Mouse (Mus musculus): ENCODE results near the gene Gm1604a. TPM values are rescaled to one million over a fixed set of nuclear protein-coding genes. Genes with fewer than 3 reads are reported as not detected.
"Not testable (repeated sequence)": the region's sequence is repeated elsewhere in the genome, so short reads cannot be mapped to it uniquely, and the experiment has no call there.

The Gm1604a gene
- not detected for polyA plus RNA-seq (2012; fragmentation: generic; extraction: Trizol)

DNA sequence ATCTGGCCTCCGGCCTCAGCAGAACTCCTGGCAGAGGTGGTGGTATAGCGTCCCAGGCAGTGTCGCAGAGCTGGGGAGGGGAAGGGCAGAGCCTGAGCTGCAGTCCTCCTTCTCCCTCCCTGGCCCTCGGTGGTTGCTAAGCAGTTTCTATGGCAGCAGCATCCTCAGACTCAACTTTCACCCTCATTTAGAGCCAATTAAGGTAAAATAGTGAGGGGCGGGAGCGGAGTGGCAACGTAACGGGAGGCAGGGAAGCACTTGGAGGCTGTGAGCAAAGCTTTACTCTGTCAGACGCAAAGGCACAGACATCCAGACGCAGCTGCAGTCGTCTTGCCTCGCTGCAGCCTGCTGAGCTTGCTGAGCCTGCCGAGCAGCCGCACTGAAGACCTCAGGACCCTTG is at the start of gene Gm1604a:
Gene Gm1604a, plus strand, starts transcription at position 312 of the 400 bp plus-strand sequence.
- not testable (repeated sequence) for H3K79me2 ChIP-seq (ENCODE audit: control insufficient read depth, insufficient read depth); H3K4me3 ChIP-seq; H3K27me3 ChIP-seq (ENCODE audit: control insufficient read depth, insufficient read depth, insufficient read length); H3ac ChIP-seq (ENCODE audit: control insufficient read depth, insufficient read length); H3K36me3 ChIP-seq (ENCODE audit: control insufficient read depth, insufficient read depth); H3K4me2 ChIP-seq (ENCODE audit: low read depth)

DNA sequence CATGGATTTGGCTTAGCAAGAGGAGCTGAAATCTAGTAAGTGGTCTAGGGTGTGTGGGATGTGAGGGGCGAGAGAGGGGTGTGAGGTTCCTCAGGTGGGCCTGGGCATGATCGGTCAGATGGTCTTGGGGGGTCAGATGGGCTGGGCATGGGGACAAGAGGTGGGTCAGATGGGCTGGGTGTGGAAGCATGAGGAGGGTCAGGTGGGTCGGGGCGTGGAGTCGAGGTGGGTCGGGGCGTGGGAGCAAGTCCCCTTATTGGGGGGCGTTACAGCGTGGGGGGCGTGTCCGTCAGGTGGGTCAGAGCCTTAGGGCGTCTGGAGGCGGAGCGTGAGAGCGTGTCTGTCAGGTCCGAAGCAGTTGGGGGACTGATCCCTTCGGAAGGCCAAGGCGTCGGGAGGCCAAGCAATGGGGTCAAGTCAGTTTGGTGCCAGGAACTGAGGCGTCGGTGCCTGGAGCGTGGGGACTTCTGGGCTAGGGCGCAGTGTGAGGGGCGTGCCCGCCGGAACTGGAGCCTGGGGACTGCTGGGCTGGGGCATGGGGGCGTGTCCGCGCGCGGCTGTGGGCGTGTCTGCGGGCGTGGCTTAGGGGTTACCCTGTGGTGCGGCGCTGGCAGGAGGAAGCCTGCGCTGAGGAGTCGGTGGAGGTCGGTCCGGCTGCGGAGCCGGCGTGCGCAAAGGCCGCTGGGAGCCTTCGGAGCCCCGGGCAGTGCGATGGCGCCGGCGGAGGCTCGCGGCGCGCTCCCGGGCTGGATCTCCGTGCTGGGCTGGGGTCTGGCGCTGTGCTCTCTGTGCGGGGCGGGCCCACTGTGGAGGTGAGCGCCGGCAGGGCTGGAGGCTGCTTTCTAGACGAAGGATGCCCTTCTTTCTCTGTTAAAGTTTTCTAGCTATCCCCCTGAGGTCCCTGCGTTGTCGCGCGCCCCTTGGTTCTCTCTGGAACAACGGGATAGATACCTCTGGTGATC is 46.8 kb upstream of the Gm1604a start, which contains the start of gene Gm49721:
Gene Gm49721, plus strand, starts transcription at position 618 of the 962 bp plus-strand sequence.
- H3K36me3 ChIP-seq (ENCODE audit: control insufficient read depth, insufficient read depth); H3K27me3 ChIP-seq (ENCODE audit: control insufficient read depth, insufficient read depth, insufficient read length); H3K79me2 ChIP-seq (ENCODE audit: control insufficient read depth, insufficient read depth); H3K4me2 ChIP-seq (ENCODE audit: low read depth); H3ac ChIP-seq (ENCODE audit: control insufficient read depth, insufficient read length): not testable (repeated sequence)
- H3K4me3 ChIP-seq = peak within 1 kb of the TSS; percentile 20

- H3K4me3 ChIP-seq = peak overlapping the region; percentile 20
- not testable (repeated sequence) for H3ac ChIP-seq (ENCODE audit: control insufficient read depth, insufficient read length); H3K4me2 ChIP-seq (ENCODE audit: low read depth); H3K79me2 ChIP-seq (ENCODE audit: control insufficient read depth, insufficient read depth); H3K36me3 ChIP-seq (ENCODE audit: control insufficient read depth, insufficient read depth); H3K27me3 ChIP-seq (ENCODE audit: control insufficient read depth, insufficient read depth, insufficient read length)
Observed at GRCm38 (mm10) chr17:6979380-6979779, 46.0 kb upstream of the Gm1604a start.

- Histone ChIP-seq H3K4me3 (peak overlapping the region; percentile 20), H3K4me2 (ENCODE audit: low read depth) (peak overlapping the region; percentile 20)
- H3K27me3 ChIP-seq (ENCODE audit: control insufficient read depth, insufficient read depth, insufficient read length); H3K79me2 ChIP-seq (ENCODE audit: control insufficient read depth, insufficient read depth); H3ac ChIP-seq (ENCODE audit: control insufficient read depth, insufficient read length); H3K36me3 ChIP-seq (ENCODE audit: control insufficient read depth, insufficient read depth): not testable (repeated sequence)
Observed at GRCm38 (mm10) chr17:6980144-6980543, 45.2 kb upstream of the Gm1604a start.

DNA sequence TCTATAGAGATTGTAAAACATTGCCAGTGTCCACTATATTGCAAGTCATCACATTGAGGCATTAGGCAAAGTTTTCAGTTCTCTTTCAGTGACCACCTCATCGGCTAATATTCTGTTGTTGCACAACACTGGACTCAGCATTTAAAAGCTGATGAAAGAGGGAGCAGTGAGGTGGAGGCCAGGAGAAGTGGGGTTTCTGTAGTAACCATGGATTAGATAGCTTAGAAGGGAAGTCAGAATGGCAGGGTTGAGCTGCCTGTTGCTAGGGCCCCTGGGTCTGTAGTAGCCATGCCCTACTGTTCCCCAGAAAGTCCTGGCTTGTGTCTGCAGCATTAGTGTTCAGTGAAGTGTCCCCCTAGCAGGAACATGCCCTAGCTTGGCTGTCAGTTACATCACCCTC is 39.2 kb upstream of the Gm1604a start:
- H3K4me3 ChIP-seq; H3K27me3 ChIP-seq (ENCODE audit: control insufficient read depth, insufficient read depth, insufficient read length); H3K36me3 ChIP-seq (ENCODE audit: control insufficient read depth, insufficient read depth); H3K79me2 ChIP-seq (ENCODE audit: control insufficient read depth, insufficient read depth); H3ac ChIP-seq (ENCODE audit: control insufficient read depth, insufficient read length); H3K4me2 ChIP-seq (ENCODE audit: low read depth): not testable (repeated sequence)

- not testable (repeated sequence) for H3K36me3 ChIP-seq (ENCODE audit: control insufficient read depth, insufficient read depth); H3K4me2 ChIP-seq (ENCODE audit: low read depth); H3ac ChIP-seq (ENCODE audit: control insufficient read depth, insufficient read length); H3K79me2 ChIP-seq (ENCODE audit: control insufficient read depth, insufficient read depth); H3K27me3 ChIP-seq (ENCODE audit: control insufficient read depth, insufficient read depth, insufficient read length); H3K4me3 ChIP-seq
Observed at GRCm38 (mm10) chr17:6995504-6995903, 29.9 kb upstream of the Gm1604a start.

- not testable (repeated sequence) for H3ac ChIP-seq (ENCODE audit: control insufficient read depth, insufficient read length); H3K4me2 ChIP-seq (ENCODE audit: low read depth); H3K4me3 ChIP-seq; H3K79me2 ChIP-seq (ENCODE audit: control insufficient read depth, insufficient read depth); H3K36me3 ChIP-seq (ENCODE audit: control insufficient read depth, insufficient read depth); H3K27me3 ChIP-seq (ENCODE audit: control insufficient read depth, insufficient read depth, insufficient read length)
Observed at GRCm38 (mm10) chr17:6996826-6997225, 28.5 kb upstream of the Gm1604a start.

- H3K36me3 ChIP-seq (ENCODE audit: control insufficient read depth, insufficient read depth); H3K79me2 ChIP-seq (ENCODE audit: control insufficient read depth, insufficient read depth); H3K27me3 ChIP-seq (ENCODE audit: control insufficient read depth, insufficient read depth, insufficient read length); H3K4me2 ChIP-seq (ENCODE audit: low read depth); H3K4me3 ChIP-seq; H3ac ChIP-seq (ENCODE audit: control insufficient read depth, insufficient read length): not testable (repeated sequence)
Observed at GRCm38 (mm10) chr17:6997778-6998490, 27.4 kb upstream of the Gm1604a start.

GRCm38 (mm10) chr17:7001790-7002585 is 23.4 kb upstream of the Gm1604a start:
- H3K4me2 ChIP-seq (ENCODE audit: low read depth); H3K79me2 ChIP-seq (ENCODE audit: control insufficient read depth, insufficient read depth); H3K27me3 ChIP-seq (ENCODE audit: control insufficient read depth, insufficient read depth, insufficient read length); H3ac ChIP-seq (ENCODE audit: control insufficient read depth, insufficient read length); H3K4me3 ChIP-seq; H3K36me3 ChIP-seq (ENCODE audit: control insufficient read depth, insufficient read depth): not testable (repeated sequence)

- H3K79me2 ChIP-seq (ENCODE audit: control insufficient read depth, insufficient read depth); H3K4me2 ChIP-seq (ENCODE audit: low read depth); H3K27me3 ChIP-seq (ENCODE audit: control insufficient read depth, insufficient read depth, insufficient read length): not testable (repeated sequence)
Observed at GRCm38 (mm10) chr17:7003392-7003791, 22.0 kb upstream of the Gm1604a start.

GRCm38 (mm10) chr17:7005646-7006045 is 19.7 kb upstream of the Gm1604a start:
- not testable (repeated sequence) for H3K27me3 ChIP-seq (ENCODE audit: control insufficient read depth, insufficient read depth, insufficient read length); H3K36me3 ChIP-seq (ENCODE audit: control insufficient read depth, insufficient read depth); H3K79me2 ChIP-seq (ENCODE audit: control insufficient read depth, insufficient read depth); H3ac ChIP-seq (ENCODE audit: control insufficient read depth, insufficient read length); H3K4me2 ChIP-seq (ENCODE audit: low read depth); H3K4me3 ChIP-seq

More at GRCm38 (mm10) chr17:7003392-7003791, 22.0 kb upstream of the Gm1604a start:
- H3K36me3 ChIP-seq (ENCODE audit: control insufficient read depth, insufficient read depth); H3ac ChIP-seq (ENCODE audit: control insufficient read depth, insufficient read length); H3K4me3 ChIP-seq: not testable (repeated sequence)

DNA sequence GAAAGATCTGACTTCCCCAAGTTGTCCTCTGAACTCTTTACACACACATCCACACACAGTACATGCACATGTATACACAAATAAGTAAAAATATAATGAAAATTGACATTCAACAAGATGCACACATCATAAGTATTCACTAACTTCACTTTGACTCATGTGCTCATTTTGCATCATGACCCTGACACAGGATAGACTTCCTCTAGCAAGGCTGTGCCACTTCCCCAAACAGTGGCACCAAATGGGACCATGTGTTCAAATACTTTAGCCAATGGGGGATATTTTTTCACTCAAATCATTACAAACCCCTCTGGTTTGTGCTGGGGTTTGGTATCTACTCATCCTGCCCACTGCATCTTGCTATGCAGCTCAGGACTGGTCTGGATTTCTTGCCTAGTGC is 16.5 kb upstream of the Gm1604a start:
- not testable (repeated sequence) for H3K79me2 ChIP-seq (ENCODE audit: control insufficient read depth, insufficient read depth); H3K27me3 ChIP-seq (ENCODE audit: control insufficient read depth, insufficient read depth, insufficient read length); H3K4me3 ChIP-seq

More for the DNA sequence above, 16.5 kb upstream of the Gm1604a start:
- not testable (repeated sequence) for H3ac ChIP-seq (ENCODE audit: control insufficient read depth, insufficient read length); H3K36me3 ChIP-seq (ENCODE audit: control insufficient read depth, insufficient read depth); H3K4me2 ChIP-seq (ENCODE audit: low read depth)

All from myocyte (in vitro differentiated cells).